Mouse (Mus musculus) intestine, postnatal 0 days (tissue): ENCODE measurements around the gene Gm13306. TPM values are rescaled to one million over a fixed set of nuclear protein-coding genes. Genes with fewer than 3 reads are reported as not detected.

Experiments
- polyA plus RNA-seq: library from polyadenylated mRNA; unstranded; fragments of >200 nt; fragmentation: Nextera tagmentation; extraction: Ambion mirVana; gene quantifications from 2 replicates; pipeline ENCODE4 v1.2.1, GENCODE M21; 2015

Gm13306 gene
- polyA plus RNA-seq, 1 experiment from 2014 or later, result not detected

Other genes with a start within 250 kb of the Gm13306 start
- gene Gm21541, start 249.8 kb upstream of the Gm13306 start, polyA plus RNA-seq, result 33.6 and 33.7 TPM in 2 replicates
- gene Gm20878, start 211.9 kb upstream of the Gm13306 start, polyA plus RNA-seq, result 1.3 and 1.4 TPM in 2 replicates
- gene Fam205a4, start 187.4 kb upstream of the Gm13306 start, polyA plus RNA-seq, result 0.09 TPM in 1 of 2 replicates, not detected in the other
- not detected in 2 replicates for gene Gm21093, start 118.7 kb upstream of the Gm13306 start, polyA plus RNA-seq
- gene Gm3893, start 62.2 kb upstream of the Gm13306 start, polyA plus RNA-seq, result not detected in 2 replicates
- 5.7 and 12.4 TPM in 2 replicates for gene Gm13304, start 38.6 kb upstream of the Gm13306 start, polyA plus RNA-seq
- not detected in 2 replicates for gene Gm13305, start 15.2 kb downstream of the Gm13306 start, polyA plus RNA-seq
- not detected in 2 replicates for gene Gm10600, start 87.2 kb downstream of the Gm13306 start, polyA plus RNA-seq
- 3.2 TPM in 1 of 2 replicates, not detected in the other for gene Ccl21b, start 102.3 kb downstream of the Gm13306 start, polyA plus RNA-seq
- 0.66 TPM in 1 of 2 replicates, not detected in the other for gene Gm21953, start 140.8 kb downstream of the Gm13306 start, polyA plus RNA-seq
- 0.05 TPM in 1 of 2 replicates, not detected in the other for gene Fam205a3, start 164.9 kb downstream of the Gm13306 start, polyA plus RNA-seq